Comparison of ENCODE assay signal across 7 mouse cellular contexts in the genomic region with DNA sequence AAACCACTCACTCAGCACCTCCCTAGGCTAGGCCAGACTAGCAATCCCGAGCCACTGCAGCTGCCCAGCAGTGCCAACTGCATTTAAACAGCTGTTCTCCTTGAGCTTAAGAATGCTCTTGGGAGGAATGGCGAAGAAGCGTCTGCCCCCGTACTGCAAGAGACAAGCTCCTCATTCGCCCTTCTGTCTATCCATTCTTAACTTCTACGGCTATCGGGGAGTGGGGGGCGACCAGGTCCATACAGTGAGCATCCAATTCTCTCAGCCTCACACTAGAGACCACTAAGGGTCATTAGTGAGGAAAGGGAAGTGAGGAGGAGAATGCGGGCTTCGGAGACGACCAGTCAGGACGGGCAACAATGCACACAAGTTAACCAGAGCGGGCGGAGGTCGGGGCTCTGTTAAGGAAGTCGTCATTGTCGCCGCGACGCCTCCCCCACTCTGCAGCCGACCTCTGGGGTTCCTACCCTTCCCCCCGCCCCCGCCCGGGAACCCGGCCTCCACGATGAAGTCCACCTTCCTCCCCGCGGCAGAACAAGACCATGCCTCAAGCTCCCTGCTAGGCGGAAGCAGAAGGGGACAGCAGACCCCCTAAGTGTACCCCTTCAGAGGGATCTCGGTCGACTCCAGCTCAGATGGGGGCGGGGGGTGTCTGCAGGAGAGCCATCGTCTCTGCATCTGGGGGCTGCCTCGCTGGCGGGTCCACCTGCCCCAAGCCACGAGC. TPM values are rescaled to one million over a fixed set of nuclear protein-coding genes. Genes with fewer than 3 reads are reported as not detected.
DNase-seq lines count a peak whose midpoint lies in the region; ATAC-seq and TF ChIP-seq lines count a peak whose summit lies in the region.

A gene (plus strand): TSS at position 484 of the 724 bp plus-strand sequence.

- peak; percentile 73 for DNase-seq in MN1 (ENCODE audit: low spot score)
- DNase-seq in brain, adult 2 months (ENCODE audit: low read depth, low spot score), result peak; percentile 70
- no peak for DNase-seq in frontal cortex, adult 2 months (ENCODE audit: extremely low spot score in 1 of 2, low spot score in 1 of 2)
- DNase-seq in hindbrain, embryonic 14.5 days (ENCODE audit: low spot score), result peak; percentile 63
- peak in 1 of 2 experiments; percentile 36 for DNase-seq in left cerebral cortex, adult 2 months (ENCODE audit: extremely low spot score in 1 of 2, low spot score in 2 of 2)
- peak; percentile 35 for DNase-seq in right cerebral cortex, postnatal 25 days

- no peaks in the 10 kb centered on the region for H3K9me3 ChIP-seq in hindbrain, embryonic 14.5 days (ENCODE audit: control insufficient read depth, low read length)

- intact Hi-C loops in left cerebral cortex, adult 2 months (cut with DNase I), result loop anchor here (2.0 kb wide), 1 partner anchor 48 kb away; no protein-coding TSS in a partner anchor

- H3K4me3 ChIP-seq in hindbrain, embryonic 14.5 days (replicated peaks; ENCODE audit: low read length), result peak within 1 kb of the TSS; percentile 85
- H3K4me3 ChIP-seq in left cerebral cortex, adult 2 months, result peak within 1 kb of the TSS; percentile 86
- H3K4me3 ChIP-seq in macrophage (ENCODE audit: inconsistent target), result peak within 1 kb of the TSS; percentile 85

- no peak for TF ChIP-seq CTCF in left cerebral cortex, adult 2 months (IDR thresholded peaks at IDR 0.05)

- peak within 1 kb of the TSS; percentile 96 for H3K27ac ChIP-seq in hindbrain, embryonic 14.5 days
- H3K27ac ChIP-seq in left cerebral cortex, adult 2 months, result peak within 1 kb of the TSS; percentile 90
- H3K27ac ChIP-seq in macrophage, result peak within 1 kb of the TSS; percentile 96

- WGBS in hindbrain, embryonic 14.5 days, result 1% methylated on average over 33 of the region's 36 CpGs
- WGBS in macrophage (ENCODE audit: missing documents), result 2% methylated on average over 35 of the region's 36 CpGs

- peaks cover 74% of the 10 kb centered on the region for H3K79me2 ChIP-seq in macrophage (ENCODE audit: inconsistent target)

- peaks cover 6% of the 10 kb centered on the region; the same call in 1 of the 2 replicates for H3K36me3 ChIP-seq in hindbrain, embryonic 14.5 days (replicated peaks; ENCODE audit: control insufficient read depth, insufficient read depth)
- H3K36me3 ChIP-seq in macrophage (ENCODE audit: inconsistent target), result no peaks in the 10 kb centered on the region

- H3K4me1 ChIP-seq in hindbrain, embryonic 14.5 days (replicated peaks; ENCODE audit: control insufficient read depth, insufficient read depth, low read length), result peaks cover 32% of the 10 kb centered on the region

- ATAC-seq in hindbrain, embryonic 14.5 days (ENCODE audit: low FRiP score), result peak; percentile 55

- H3K9ac ChIP-seq in hindbrain, embryonic 14.5 days, result peak within 1 kb of the TSS; percentile 86

- no peaks in the 10 kb centered on the region for H3K27me3 ChIP-seq in hindbrain, embryonic 14.5 days (ENCODE audit: control insufficient read depth, insufficient read depth, low read length)

- peak within 1 kb of the TSS; percentile 71 for H3K4me2 ChIP-seq in hindbrain, embryonic 14.5 days (replicated peaks)

RNA-seq across cellular contexts. Expression of the gene that starts here (rescaled TPM):
- polyA plus RNA-seq in frontal cortex, adult 2 months (2012; rRNA removed), result 23.5 and 27.3 TPM in 2 replicates
- 103 TPM in 2 replicates for polyA plus RNA-seq in hindbrain, embryonic 14.5 days (2014; fragmentation: Nextera tagmentation; extraction: Ambion mirVana)
- total RNA-seq in left cerebral cortex, adult 2 months (2021), result 10 to 100 TPM; 13.2 to 13.6 TPM
- total RNA-seq in macrophage (2018; cell fraction: chromatin; rRNA removed), result 10 to 100 TPM in 22 of 26 experiments, 1 to 10 TPM in 4; 4.4 to 64.4 (median 24.7) TPM
- total RNA-seq in macrophage (2018; cell fraction: cytosol; rRNA removed), result 10 to 100 TPM; 33.0 to 70.9 (median 60.9) TPM
- 10 to 100 TPM; 11.7 to 72.5 (median 38.1) TPM for total RNA-seq in macrophage (2018; cell fraction: nucleus; rRNA removed)
- 44.7 to 60.7 TPM (median 47.9 TPM) in 3 replicates for polyA plus RNA-seq in macrophage (2018)

Comparison
In these comparisons a context has a peak if more than half of its experiments do, and no peak if none do; other contexts are left out.
1. DNase-seq: peak in MN1 (single experiment), brain, adult 2 months (single experiment), hindbrain, embryonic 14.5 days (single experiment) and right cerebral cortex, postnatal 25 days (single experiment); none in frontal cortex, adult 2 months (0 of 2).
2. Peak in every context shown above with its lines, with median percentiles within 50 percentile points of each other: H3K27ac ChIP-seq and H3K4me3 ChIP-seq.